Mouse (Mus musculus) left cerebral cortex, postnatal 36 days (tissue): ENCODE measurements at regions not wholly inside any gene's neighbourhood (a gene's known extent, or its start where the extent isn't known, plus 50 kb on each side); places are given as distances from the start of the nearest gene placed in this dataset.

Experiments used
- DNase-seq, 2 experiments: peaks; one replicate each; pipeline ENCODE4 v3.0.0; 2021 to 2022; ENCODE audit warnings: low spot score in 2 of 2, mixed read lengths in 1 of 2
- intact Hi-C: fragments of 180-260 bp; cut with DNase I; formaldehyde crosslinking; loops from one replicate; pipeline ENCODE4 v1.15.1; 2025

DNA sequence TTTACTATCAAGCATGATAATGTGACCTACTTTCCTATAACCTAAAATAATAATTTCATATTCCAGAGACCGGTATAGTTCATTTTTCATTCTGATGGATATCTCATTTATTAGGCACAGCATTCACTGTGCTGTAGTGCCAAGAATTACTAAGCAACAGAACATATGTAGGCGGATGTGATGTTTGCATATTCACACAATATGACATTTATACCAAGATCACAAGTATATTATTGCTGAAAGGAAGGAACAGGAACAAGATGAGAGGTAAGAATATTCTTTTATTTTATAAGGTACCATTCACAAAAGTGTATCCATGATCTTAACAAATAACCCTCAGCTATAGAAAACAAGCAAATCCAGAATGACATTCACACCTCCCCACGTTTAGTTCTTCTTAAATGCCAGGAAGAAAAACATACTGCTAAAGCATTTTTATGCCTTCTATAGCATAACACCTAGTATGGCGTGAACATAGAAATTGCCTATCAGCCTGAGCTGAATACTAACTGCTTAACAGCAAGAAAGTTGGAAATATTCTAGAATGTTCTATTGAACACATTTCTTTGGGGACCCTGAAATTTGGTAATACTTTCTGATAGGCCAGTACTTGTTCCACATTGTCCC is 1062.8 kb upstream of the Acvr2a start:
- DNase-seq: no peak
- intact Hi-C loops: no loop called here

DNA sequence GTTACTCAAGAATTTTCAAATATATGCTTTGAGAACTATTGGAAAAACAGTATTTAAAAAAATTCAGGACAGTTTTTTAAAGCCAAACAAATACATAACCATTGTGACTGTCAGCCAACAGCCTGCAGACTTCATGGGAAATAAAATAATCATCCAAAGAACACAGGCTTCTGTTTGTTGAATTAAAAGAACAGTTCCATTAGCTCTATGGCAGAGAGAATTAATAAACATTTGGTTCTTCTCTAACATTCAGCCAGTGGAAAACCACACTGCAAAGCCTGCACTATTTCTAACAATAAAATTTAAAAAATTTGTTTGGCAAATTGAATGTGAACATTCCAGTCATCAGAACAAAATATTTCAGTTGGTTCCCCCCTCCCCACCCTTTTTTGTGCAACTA is 1058.2 kb upstream of the Acvr2a start:
- intact Hi-C loops: no loop called here
- DNase-seq: no peak

DNA sequence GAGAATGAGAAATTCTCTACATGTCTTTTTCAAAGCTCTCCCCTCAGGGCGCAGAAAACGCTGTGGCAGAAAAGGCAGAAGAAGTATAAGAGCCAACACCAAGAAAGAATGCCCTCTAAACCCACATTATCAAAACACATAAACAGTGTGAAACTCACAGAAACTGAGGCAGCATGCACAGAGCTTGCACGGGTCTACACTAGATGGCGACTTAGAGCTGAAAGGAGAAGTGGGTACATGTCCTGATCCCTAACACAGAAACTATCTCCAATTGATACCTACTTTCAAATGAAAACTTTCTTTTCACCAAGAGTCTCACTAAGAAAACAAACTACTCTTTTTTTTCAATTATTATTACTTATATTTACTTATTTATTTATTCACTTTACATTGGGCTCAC is 1057.7 kb upstream of the Acvr2a start:
- DNase-seq: no peak
- intact Hi-C loops: no loop called here

DNA sequence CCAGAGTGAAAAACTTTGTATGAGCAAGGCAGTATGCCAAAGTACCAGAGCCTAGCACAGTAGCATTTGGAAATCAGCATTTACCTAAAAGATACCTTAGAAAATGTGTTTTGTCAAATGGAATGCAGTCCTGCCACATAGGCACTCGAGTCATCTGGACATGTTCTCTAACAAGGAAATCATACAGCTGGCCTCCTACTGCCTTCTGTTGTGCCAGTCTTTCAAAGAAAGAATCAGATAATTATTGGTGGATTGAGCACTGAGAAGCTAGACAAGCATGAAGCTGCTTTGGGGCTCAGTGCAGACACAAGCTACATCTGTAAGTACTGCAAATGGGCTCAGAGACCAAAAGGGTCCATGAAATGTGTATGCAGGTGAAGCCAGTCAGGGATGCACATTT is 1038.1 kb upstream of the Acvr2a start:
- intact Hi-C loops: no loop called here
- no peak for DNase-seq

DNA sequence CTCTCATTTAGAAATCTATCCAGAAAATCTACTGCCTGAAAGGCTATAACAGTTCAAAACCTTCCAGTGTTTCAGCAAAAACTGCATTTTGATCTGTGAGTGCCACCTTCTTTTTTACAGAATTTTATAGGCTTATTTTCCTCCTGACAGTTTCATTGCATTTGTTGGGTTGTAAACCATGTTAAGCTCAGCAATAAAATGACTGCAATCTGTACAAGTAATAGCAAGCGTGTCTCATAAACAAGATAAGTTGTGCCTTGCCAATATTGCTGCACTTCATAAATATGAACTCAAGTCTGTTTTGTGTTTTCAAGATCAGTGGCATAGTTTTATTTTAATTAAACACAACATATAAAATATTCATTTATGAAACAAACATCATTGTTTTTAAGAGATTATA is 1036.9 kb upstream of the Acvr2a start:
- no peak for DNase-seq
- intact Hi-C loops: no loop called here

DNA sequence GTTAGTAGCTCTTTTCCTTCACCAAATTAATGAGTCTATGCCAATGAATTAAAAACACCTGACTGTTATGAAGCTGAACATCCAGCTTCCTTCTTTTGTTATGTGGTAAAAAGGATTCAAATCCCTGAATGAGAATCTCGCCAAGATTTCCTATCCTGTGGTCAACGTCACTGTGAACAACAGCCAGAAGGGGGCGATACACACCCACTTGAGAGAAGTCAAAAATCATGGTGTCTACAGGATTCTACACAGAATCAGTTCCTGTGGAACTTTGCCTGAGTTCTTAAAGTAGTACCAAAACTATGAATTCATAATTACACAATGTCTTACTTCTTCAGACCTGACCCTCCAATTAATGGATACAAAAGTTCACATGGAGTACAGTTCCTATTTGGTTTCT is 1028.1 kb upstream of the Acvr2a start:
- intact Hi-C loops: loop anchor here (2.0 kb wide), 1 partner anchor 1099 kb away; no protein-coding TSS in a partner anchor
- peak; percentile 33 to 49 for DNase-seq

DNA sequence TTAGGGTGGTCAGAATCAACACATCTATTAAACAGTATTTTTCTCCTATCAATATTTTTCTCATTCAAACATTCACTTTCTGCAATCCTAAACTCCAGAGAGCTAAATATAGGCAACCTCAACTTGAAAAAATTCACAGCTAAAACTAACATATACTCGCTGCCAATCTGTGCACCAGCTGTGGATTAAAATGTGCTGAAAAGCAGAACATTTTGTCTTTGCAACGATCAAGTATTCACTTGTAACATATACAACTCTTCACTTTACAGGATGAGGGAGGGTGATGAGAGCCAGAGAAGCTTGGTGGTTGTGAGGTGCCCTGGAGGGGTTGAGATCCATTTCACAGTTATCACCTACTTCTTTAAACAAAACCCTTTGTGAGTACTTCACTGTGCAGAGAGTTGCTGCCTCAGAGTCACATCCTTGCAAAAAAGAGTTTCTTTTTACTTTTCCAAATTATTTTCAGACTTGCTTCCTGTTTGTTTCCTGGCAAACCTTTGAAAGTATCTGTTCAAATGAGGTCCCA is 991.1 kb upstream of the Acvr2a start:
- DNase-seq: peak; percentile 22 to 46
- intact Hi-C loops: no loop called here

DNA sequence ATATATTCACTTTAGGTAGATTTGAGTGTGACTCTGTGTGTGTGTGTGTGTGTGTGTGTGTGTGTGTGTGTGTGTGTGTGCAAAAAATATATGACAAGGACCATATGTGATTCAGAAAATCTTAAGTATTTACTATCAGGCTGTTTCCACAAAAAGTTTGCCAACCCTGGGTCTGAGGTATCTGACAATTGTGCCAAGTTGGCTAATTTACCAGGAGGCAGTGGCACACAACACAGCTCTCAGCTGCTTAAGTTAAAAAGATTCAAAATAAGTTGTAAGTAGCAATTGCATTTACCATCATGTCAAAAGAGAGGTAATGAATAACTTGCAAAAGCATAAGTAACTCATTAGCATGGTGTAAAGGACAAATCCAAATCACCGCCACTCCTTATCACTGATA is 981.4 kb upstream of the Acvr2a start:
- no peak for DNase-seq
- intact Hi-C loops: no loop called here

DNA sequence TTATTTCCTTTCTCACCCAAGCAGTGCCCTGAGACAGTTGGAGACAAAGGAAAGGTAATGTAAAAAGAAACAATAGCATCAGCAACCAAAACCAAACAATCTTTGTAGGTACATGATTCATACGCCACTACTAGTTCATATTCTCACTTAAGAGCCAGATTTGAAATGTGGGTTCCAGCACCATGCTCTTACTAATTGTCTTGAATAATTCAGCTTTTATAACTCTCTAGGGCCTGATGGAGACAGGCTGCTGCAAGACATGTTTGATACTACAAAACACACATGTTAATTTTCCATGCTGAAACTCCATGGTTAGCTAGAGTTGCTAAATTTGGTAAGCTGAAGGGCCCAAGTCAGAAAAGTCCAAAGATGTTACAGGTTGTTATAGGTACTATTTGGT is 980.4 kb upstream of the Acvr2a start:
- DNase-seq: no peak
- intact Hi-C loops: no loop called here

DNA sequence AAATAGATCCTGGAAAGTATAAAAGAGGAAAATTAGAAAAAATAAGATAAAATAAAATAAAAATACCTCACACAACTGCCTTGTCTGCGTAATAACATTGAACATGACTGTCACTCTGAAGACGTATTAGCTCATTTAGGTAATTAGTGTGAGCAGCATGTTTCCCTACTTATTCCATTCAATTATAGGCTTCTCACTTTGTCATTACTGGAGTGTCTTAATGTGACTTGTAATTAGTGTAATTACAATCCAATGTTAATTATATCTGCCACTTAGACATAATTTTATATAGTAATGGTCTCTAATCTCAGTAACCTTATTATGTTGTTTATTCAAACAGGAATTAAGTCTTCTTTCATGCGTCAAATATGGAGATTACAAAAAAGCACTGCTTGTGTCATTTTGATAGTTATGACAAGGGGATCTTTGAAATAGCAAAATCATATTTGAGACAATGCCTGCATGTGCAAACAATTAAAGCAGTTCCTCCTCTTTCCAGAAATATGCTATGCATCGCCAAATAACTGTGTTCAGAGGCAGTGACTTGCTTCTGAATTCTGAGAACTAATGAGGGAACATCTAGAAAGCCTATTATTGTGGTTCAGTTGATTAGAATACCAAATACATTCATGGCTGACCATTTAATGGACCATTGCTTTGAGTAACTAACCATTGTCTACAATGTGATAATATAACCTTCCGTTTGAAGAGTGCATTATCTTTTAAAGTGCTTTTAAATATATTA is 979.7 kb upstream of the Acvr2a start:
- no peak for DNase-seq
- intact Hi-C loops: no loop called here

DNA sequence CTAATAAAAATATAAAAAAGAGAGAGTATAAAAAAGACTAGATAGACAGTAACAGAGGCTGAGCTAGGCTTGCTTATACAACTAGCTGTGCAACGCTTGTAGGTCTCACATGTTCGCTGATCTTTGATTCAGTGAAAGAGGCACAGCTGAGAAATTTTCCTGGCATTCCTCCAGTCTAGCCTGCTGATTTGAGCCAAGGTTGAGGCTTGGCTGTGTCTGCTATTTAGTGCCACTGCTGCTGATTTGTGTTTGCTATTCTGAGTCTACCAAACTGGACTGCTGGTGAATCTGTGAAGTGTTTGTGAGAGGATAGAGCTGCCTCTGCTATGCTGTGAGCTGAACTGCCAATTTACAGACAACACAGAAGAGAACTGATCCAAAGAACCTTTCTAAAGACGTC is 956.7 kb upstream of the Acvr2a start:
- intact Hi-C loops: no loop called here
- no peak for DNase-seq

DNA sequence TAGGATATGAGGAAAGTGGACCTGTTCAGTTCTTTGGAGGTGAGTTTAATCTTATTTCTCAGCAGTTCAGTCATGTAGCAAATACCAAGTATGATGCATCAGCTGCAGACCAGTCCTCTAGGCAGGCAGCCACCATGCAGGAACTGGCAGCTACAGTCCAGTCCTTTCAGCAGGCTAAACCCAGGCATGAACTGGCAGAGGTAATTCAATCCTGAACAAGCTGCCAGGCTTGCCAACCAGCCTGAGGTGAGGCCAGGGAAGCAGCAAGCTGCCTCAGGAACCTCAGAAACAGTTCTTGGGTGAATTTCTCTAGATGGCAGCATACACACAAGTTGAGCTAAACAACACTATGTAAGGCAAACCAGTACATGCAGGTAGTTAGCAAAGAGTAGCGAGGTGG is 951.5 kb upstream of the Acvr2a start:
- DNase-seq: no peak
- intact Hi-C loops: no loop called here

DNA sequence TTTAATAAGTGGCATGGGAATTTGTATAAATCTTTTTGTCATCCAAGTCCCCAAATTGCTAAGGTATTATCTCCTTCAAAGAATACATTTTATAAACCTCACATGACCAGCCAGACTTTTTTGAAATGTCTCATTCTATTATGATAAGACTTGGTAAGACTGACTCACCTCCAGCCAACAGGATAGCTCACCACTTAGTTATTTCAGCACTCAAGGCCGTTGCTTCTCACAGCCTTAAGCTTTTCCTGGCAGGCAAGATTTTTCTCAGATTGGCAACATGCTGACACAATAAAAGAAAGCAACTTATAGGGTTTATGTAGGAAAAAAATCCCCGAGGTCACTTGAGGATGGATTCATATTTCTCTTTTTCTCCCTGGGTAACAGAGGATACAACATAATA is 935.9 kb upstream of the Acvr2a start:
- intact Hi-C loops: no loop called here
- DNase-seq: no peak

DNA sequence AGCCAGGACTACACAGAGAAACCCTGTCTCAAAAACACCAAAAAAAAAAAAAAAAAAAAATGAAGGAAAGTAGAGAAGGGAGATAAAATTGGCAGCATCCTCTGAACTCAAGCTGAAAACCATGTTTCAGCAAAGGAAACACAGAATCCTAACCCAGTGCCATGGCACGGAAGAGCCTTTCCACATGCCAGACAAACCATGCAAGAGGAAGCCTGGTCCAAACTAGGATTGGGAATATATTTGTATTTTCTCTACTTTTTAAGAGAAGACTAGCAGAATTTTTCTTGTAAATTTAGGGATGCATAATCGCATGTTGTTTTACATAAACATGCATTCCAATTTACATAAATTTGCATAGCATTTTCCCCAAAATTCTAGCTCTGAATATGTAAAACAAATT is 934.8 kb upstream of the Acvr2a start:
- DNase-seq: no peak
- intact Hi-C loops: no loop called here

DNA sequence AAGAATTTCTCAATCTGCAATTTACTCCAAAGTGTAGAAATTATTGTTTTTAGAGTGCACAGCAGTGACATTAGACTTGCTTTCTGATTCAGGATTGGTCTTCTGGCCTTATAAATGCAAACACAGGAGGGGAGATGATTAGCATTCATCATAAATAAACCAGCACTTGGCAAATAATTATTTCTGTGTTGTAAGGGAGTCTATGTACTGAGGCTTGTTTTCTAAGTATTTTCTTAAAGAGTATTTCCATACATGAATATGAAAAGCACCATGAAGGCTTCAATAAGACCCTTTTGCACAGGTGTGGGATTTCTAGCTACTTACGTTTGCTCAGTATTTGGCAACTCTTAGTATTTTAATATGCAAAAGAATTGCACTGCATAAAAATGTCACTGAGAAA is 934.1 kb upstream of the Acvr2a start:
- intact Hi-C loops: no loop called here
- DNase-seq: no peak

DNA sequence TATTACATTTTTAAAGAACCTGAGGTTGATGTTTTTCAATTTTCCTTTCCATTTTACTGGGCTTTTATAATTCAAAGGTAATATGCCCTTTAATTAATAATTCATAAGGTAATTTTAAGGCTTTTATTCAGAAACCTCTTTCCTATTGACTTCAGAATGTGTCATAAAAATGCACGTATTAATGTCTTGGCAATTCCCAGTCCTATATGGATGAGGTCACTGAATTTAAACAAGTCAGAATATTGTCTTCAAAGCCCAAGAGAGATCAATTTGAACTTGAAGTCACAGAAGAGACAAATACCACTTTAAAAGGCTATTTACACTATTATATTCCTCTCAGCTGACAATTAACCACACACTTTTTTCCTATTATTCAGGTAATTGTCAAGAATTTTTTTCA is 925.7 kb upstream of the Acvr2a start:
- intact Hi-C loops: no loop called here

DNA sequence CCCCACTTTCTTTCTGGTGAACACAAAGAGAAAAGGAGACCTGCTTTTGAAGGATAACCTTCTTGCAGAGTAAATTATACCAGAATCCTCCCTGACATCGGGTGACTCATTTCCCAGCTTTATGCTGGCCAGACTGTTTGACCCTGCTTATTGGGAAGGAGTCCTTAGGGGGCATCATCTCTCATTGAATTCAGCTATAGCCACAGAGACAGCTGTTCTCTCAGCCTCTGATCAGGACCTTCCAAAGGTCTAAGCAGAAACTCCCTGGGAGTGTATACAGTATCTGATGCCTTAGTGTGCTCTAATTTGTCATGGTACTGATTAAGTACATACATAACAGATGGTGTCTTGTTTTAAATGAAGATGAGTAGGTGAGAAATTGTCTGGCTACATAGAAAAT is 922.5 kb upstream of the Acvr2a start:
- DNase-seq: no peak

More for the DNA sequence above, 925.7 kb upstream of the Acvr2a start:
- no peak for DNase-seq

DNA sequence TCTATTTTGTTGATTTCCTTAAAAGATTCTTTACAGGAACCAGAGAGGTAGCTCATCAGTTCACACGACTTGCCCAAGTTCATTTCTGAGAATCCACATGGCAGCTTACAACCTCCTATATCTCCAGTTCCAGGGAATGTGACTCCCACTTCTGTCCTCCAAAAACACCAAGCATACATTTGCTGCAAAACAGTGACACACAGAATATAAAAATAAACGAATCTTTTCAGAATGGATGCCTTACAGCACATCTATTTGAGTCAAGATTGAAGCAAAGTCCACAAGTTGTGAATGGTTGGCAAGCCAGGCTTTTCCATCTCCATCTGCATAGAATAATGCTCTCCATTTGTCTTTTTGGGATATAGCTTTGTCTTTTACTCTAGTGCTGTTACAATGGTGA is 921.0 kb upstream of the Acvr2a start:
- intact Hi-C loops: no loop called here
- DNase-seq: no peak

More for the DNA sequence above, 922.5 kb upstream of the Acvr2a start:
- intact Hi-C loops: no loop called here

DNA sequence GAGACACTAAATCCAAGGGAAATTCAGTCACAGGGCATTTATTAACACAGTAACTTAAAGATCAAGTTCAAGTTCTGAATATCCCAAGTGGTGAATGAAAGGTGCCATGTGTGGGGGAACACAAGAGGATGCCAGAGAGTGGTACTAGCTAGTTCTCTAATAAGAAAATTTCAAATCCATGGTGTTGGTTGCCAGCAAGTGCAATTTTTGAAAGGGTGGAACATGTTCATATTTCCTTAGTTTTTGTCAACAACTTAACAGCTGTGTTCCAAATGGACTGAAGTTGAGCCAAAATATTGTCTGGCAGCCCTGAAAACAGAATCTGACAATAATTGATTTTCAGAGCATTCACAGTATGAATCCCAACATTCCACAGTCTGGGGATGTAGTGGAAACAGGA is 919.1 kb upstream of the Acvr2a start:
- DNase-seq: no peak
- intact Hi-C loops: no loop called here

DNA sequence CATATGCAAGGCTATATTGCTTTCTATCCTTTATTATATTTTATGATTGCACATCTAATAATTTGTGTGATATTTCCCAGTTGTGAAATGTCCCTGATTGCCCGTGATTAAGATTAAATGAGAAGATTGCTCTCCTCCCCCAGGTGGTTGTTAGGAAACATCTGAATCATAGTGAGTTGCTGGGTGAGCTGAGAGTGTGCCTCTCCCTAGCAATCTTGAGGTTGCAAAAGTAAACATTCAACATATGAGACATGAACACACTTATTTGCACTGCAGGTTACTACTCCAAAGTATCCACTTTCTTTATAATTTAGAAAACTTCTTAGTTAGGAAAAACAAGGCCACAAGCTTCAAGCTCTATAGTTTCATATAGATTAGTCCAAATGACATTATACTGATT is 899.6 kb upstream of the Acvr2a start:
- intact Hi-C loops: no loop called here
- DNase-seq: no peak

DNA sequence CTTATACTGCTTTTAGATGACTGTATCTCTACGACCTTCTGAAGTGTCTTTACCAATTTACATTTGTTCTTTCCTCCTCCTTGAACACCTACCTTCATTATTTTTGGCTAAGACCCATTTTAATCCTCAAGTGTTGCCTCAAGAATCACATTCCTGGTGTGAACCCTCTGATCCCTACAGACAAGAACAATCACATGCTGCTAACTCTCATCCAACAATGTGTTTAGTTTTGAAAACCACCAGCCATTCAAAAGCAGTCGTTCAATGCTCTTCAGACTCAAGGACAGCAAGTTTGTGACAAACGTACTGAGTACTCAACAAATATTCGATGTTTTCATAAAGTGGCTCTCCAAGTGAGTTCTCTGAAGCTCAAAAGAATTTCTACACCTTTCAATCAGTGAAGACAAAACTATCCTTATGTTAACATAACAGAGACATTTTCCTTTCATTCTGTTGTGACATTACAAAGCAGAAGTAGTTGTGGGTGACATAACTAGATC is 898.9 kb upstream of the Acvr2a start:
- intact Hi-C loops: no loop called here

More for the DNA sequence above, 898.9 kb upstream of the Acvr2a start:
- DNase-seq: no peak
